Mouse (Mus musculus): Measurements from ENCODE around the gene Rhbdl1. TPM values are rescaled to one million over a fixed set of nuclear protein-coding genes. Genes with fewer than 3 reads are reported as not detected.

The Rhbdl1 gene
- total and polyA plus RNA-seq, 3 experiments, result 0.87 to 4.8 (median 3.1) TPM

- Histone ChIP-seq H3K4me1 (ENCODE audit: insufficient read depth, low read depth, low read length) (peaks cover 84% of the 10 kb centered on the region), H3K36me3 (replicated peaks) (peaks cover 85% of the 10 kb centered on the region), H3K27me3 (ENCODE audit: insufficient read depth, low read length) (no peaks in the 10 kb centered on the region), H3K9me3 (replicated peaks) (no peaks in the 10 kb centered on the region), H3K4me3 (ENCODE audit: low read depth, low read length) (no peak overlapping the region)
- TF ChIP-seq GATA1 (IDR thresholded peaks at IDR 0.05; ENCODE audit: borderline replicate concordance, low read length) (no peak), TAL1 (conservative IDR thresholded peaks at IDR 0.05; ENCODE audit: low read depth, low read length) (no peak), GATA2 (IDR thresholded peaks at IDR 0.05; ENCODE audit: borderline replicate concordance, low read depth, low read length) (no peak), CTCF (IDR thresholded peaks at IDR 0.05; ENCODE audit: low read depth, low read length) (no peak), POLR2AphosphoS5 (IDR thresholded peaks at IDR 0.05; ENCODE audit: insufficient replicate concordance, low read depth, low read length) (no peak)
- ATAC-seq (ENCODE audit: extremely low read depth, insufficient number of reproducible peaks, low FRiP score, poor library complexity, severe bottlenecking) (no peak), DNase-seq (ENCODE audit: low spot score) (no peak)
These were observed 7.5 kb downstream of the Rhbdl1 start for GRCm38 (mm10) chr17:25829558-25830017.

GRCm38 (mm10) chr17:25828712-25829557, 8.2 kb downstream of the Rhbdl1 start, which contains the start of gene Jmjd8:
Jmjd8 (plus strand) TSS chr17:25828867.
- ATAC-seq (ENCODE audit: extremely low read depth, insufficient number of reproducible peaks, low FRiP score, poor library complexity, severe bottlenecking) (no peak), DNase-seq (ENCODE audit: low spot score) (no peak)
- no peak for TF ChIP-seq GATA2 (IDR thresholded peaks at IDR 0.05; ENCODE audit: borderline replicate concordance, low read depth, low read length)
- TF ChIP-seq GATA1 (IDR thresholded peaks at IDR 0.05; ENCODE audit: borderline replicate concordance, low read length), result no peak
- no peaks in the 10 kb centered on the region for H3K9me3 ChIP-seq (replicated peaks)
- H3K36me3 ChIP-seq (replicated peaks), result peaks cover 84% of the 10 kb centered on the region
- peak within 1 kb of the TSS; percentile 21; the same call in 1 of the 2 replicates for H3K4me3 ChIP-seq (ENCODE audit: low read depth, low read length)
- H3K4me1 ChIP-seq (ENCODE audit: insufficient read depth, low read depth, low read length), result peaks cover 84% of the 10 kb centered on the region
- H3K27me3 ChIP-seq (ENCODE audit: insufficient read depth, low read length), result no peaks in the 10 kb centered on the region

DNA sequence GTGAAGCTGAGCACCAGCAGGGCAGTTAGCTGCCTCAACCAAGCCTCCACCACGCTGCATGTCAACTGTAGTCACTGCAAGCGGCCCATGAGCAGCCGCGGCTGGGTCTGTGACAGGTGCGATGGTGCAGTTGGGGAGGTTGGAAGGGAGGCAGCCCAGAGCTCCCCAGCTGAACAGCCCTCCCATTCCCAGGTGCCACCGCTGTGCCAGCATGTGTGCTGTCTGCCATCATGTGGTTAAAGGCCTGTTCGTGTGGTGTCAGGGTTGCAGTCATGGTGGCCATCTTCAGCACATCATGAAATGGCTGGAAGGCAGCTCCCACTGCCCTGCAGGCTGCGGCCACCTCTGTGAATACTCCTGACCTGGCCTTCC, 8.9 kb downstream of the Rhbdl1 start:
- no peaks in the 10 kb centered on the region for H3K9me3 ChIP-seq (replicated peaks)
- DNase-seq (ENCODE audit: low spot score) (no peak), ATAC-seq (ENCODE audit: extremely low read depth, insufficient number of reproducible peaks, low FRiP score, poor library complexity, severe bottlenecking) (no peak)
- no peak overlapping the region; the same call in 1 of the 2 replicates for H3K4me3 ChIP-seq (ENCODE audit: low read depth, low read length)
- peaks cover 81% of the 10 kb centered on the region for H3K4me1 ChIP-seq (ENCODE audit: insufficient read depth, low read depth, low read length)
- H3K27me3 ChIP-seq (ENCODE audit: insufficient read depth, low read length), result no peaks in the 10 kb centered on the region
- TF ChIP-seq GATA2 (IDR thresholded peaks at IDR 0.05; ENCODE audit: borderline replicate concordance, low read depth, low read length) (no peak), POLR2AphosphoS5 (IDR thresholded peaks at IDR 0.05; ENCODE audit: insufficient replicate concordance, low read depth, low read length) (peak; percentile 33; the same call in 1 of the 2 replicates)
- H3K36me3 ChIP-seq (replicated peaks), result peaks cover 81% of the 10 kb centered on the region

DNA sequence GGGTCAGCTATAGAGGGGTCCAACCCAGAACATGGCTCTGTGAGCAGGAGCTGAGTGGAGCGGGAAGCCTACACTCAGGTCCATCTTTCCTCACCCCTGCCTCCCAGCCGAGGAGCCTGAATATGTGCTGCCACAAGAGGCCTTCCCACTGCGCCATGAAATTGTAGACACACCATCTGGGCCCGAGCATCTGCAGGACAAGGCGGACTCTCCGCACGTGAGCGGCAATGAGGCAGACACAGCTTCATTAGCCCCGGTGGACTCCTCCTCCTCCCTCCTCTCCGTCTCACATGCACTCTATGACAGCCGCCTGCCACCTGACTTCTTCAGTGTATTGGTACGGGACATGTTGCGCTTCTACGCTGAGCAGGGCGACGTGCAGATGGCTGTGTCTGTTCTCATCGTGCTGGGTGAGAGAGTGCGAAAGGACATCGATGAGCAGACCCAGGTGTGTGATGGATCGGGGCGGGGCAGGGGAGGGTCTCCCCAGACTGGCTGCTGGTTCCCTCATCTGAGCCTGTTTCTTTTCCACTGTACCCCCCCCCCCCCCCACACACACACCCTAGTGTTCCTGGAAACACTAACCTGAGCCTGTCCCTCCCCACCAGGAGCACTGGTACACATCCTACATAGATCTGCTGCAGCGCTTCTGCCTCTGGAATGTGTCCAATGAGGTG, 9.4 kb downstream of the Rhbdl1 start:
- peak overlapping the region; percentile 21; the same call in 1 of the 2 replicates for H3K4me3 ChIP-seq (ENCODE audit: low read depth, low read length)
- no peak for TF ChIP-seq GATA2 (IDR thresholded peaks at IDR 0.05; ENCODE audit: borderline replicate concordance, low read depth, low read length)
- no peak for TF ChIP-seq CTCF (IDR thresholded peaks at IDR 0.05; ENCODE audit: low read depth, low read length)
- no peak for TF ChIP-seq POLR2AphosphoS5 (IDR thresholded peaks at IDR 0.05; ENCODE audit: insufficient replicate concordance, low read depth, low read length)
- no peak for TF ChIP-seq GATA1 (IDR thresholded peaks at IDR 0.05; ENCODE audit: borderline replicate concordance, low read length)
- TF ChIP-seq TAL1 (conservative IDR thresholded peaks at IDR 0.05; ENCODE audit: low read depth, low read length), result no peak
- H3K4me1 ChIP-seq (ENCODE audit: insufficient read depth, low read depth, low read length), result peaks cover 84% of the 10 kb centered on the region
- no peak for DNase-seq (ENCODE audit: low spot score)
- H3K36me3 ChIP-seq (replicated peaks), result peaks cover 81% of the 10 kb centered on the region
- H3K27me3 ChIP-seq (ENCODE audit: insufficient read depth, low read length), result no peaks in the 10 kb centered on the region
- no peaks in the 10 kb centered on the region for H3K9me3 ChIP-seq (replicated peaks)
- ATAC-seq (ENCODE audit: extremely low read depth, insufficient number of reproducible peaks, low FRiP score, poor library complexity, severe bottlenecking), result no peak

DNA sequence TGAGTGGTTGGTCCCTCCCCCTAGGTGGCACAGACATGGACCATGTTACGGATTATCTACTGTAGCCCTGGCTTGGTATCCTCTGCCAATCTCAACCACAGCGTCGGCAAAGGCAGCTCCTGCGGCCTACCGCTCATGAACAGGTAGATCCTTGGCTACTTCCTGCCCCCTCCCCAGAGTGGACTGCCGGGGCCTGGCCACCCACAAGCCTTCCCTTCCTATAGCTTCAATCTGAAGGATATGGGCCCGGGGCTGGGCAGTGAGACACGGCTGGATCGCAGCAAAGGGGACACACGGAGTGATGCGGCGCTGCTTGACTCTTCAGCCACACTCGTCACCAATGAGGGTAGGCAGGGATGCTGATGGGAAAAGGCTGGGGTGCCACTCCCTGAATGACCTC, 10.1 kb downstream of the Rhbdl1 start:
- H3K36me3 ChIP-seq (replicated peaks), result peaks cover 80% of the 10 kb centered on the region
- no peaks in the 10 kb centered on the region for H3K27me3 ChIP-seq (ENCODE audit: insufficient read depth, low read length)
- no peak for TF ChIP-seq TAL1 (conservative IDR thresholded peaks at IDR 0.05; ENCODE audit: low read depth, low read length)
- no peak for TF ChIP-seq CTCF (IDR thresholded peaks at IDR 0.05; ENCODE audit: low read depth, low read length)
- TF ChIP-seq GATA1 (IDR thresholded peaks at IDR 0.05; ENCODE audit: borderline replicate concordance, low read length), result no peak
- no peak for TF ChIP-seq POLR2AphosphoS5 (IDR thresholded peaks at IDR 0.05; ENCODE audit: insufficient replicate concordance, low read depth, low read length)
- TF ChIP-seq GATA2 (IDR thresholded peaks at IDR 0.05; ENCODE audit: borderline replicate concordance, low read depth, low read length), result no peak
- H3K9me3 ChIP-seq (replicated peaks), result no peaks in the 10 kb centered on the region
- H3K4me3 ChIP-seq (ENCODE audit: low read depth, low read length), result no peak overlapping the region
- DNase-seq (ENCODE audit: low spot score) (no peak), ATAC-seq (ENCODE audit: extremely low read depth, insufficient number of reproducible peaks, low FRiP score, poor library complexity, severe bottlenecking) (no peak)
- peaks cover 85% of the 10 kb centered on the region for H3K4me1 ChIP-seq (ENCODE audit: insufficient read depth, low read depth, low read length)

DNA sequence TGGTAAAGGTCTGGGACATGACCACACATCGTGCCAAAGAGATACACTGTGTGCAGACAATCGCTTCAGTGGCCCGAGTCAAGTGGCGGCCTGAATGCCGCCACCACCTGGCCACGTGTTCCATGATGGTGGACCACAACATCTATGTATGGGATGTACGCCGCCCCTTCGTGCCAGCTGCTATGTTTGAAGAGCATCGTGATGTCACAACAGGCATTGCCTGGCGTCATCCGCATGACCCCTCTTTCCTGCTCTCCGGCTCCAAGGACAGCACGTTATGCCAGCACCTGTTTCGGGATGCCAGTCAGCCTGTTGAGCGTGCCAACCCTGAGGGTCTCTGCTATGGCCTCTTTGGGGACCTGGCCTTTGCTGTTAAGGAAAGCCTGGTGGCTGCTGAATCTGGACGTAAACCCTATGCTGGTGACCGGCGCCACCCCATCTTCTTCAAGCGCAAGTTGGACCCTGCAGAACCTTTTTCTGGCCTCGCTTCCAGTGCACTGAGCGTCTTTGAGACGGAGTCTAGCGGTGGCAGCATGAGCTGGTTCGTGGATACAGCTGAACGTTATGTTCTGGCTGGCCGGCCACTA, 11.0 kb downstream of the Rhbdl1 start:
- Histone ChIP-seq H3K9me3 (replicated peaks) (no peaks in the 10 kb centered on the region), H3K36me3 (replicated peaks) (peaks cover 71% of the 10 kb centered on the region), H3K27me3 (ENCODE audit: insufficient read depth, low read length) (no peaks in the 10 kb centered on the region), H3K4me1 (ENCODE audit: insufficient read depth, low read depth, low read length) (peaks cover 76% of the 10 kb centered on the region), H3K4me3 (ENCODE audit: low read depth, low read length) (peak overlapping the region; percentile 9; the same call in 1 of the 2 replicates)
- ATAC-seq (ENCODE audit: extremely low read depth, insufficient number of reproducible peaks, low FRiP score, poor library complexity, severe bottlenecking) (no peak), DNase-seq (ENCODE audit: low spot score) (no peak)
- TF ChIP-seq CTCF (IDR thresholded peaks at IDR 0.05; ENCODE audit: low read depth, low read length) (no peak), POLR2AphosphoS5 (IDR thresholded peaks at IDR 0.05; ENCODE audit: insufficient replicate concordance, low read depth, low read length) (no peak)
